Mouse (Mus musculus): ENCODE results near the gene Dctpp1. TPM values are rescaled to one million over a fixed set of nuclear protein-coding genes. Genes with fewer than 3 reads are reported as not detected.
"Not testable (repeated sequence)": the region's sequence is repeated elsewhere in the genome, so short reads cannot be mapped to it uniquely, and the experiment has no call there.

Gene Dctpp1
- polyA plus RNA-seq, 1 experiment from 2014 or later, result 161 TPM

DNA sequence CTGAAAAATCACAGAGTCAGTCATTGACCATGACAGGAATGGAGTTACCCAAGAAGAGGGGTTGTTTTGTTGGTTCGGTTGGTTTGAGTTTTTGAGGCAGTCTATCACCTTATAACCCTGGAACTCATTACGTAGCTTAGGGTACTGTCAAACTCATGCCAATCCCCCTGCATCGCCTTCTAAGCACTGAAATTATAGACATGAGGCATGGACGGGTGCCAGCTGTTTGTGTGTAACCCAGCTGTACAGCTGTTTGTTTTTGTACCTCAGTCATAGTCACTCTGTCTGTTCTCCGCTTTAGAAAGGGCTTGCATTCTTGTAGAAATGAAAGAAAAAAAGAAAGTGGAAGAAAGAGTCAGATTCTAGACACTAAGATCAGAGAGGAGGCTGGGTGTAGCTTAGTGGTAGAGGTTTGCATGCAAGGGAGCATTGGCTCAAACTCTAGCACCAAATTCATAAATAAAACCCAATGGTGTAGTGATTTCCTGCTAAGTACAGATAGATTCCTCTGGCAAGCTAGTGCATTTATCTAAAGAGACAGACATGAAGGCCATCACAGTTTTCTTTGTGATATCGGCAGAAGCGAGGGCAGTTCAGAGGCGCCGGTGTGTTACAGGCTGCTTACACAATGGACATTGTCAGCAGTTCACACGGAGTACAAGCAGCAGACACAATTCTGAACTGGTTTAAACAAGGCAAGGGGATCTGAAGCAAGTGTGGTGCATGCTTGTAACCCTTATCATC lies 1.9 kb upstream of the Dctpp1 start:
- H3K9me3 ChIP-seq, result no peaks in the 10 kb centered on the region
- no peak for ATAC-seq (ENCODE audit: borderline replicate concordance, extremely low read depth, low FRiP score, low TSS enrichment)
- peaks cover 17% of the 10 kb centered on the region for H3K4me1 ChIP-seq
- H3K4me2 ChIP-seq, result no peak overlapping the region
- H3K4me3 ChIP-seq, result no peak overlapping the region
- H3K9ac ChIP-seq, result no peak overlapping the region
- H3K27me3 ChIP-seq, result no peaks in the 10 kb centered on the region
- WGBS, result 64% methylated on average over 10 of the region's 10 CpGs
- H3K36me3 ChIP-seq, result 0 out of 2 replicates have a peak, but pooled peaks cover 2% of the 10 kb centered on the region
- no peak overlapping the region for H3K27ac ChIP-seq

DNA sequence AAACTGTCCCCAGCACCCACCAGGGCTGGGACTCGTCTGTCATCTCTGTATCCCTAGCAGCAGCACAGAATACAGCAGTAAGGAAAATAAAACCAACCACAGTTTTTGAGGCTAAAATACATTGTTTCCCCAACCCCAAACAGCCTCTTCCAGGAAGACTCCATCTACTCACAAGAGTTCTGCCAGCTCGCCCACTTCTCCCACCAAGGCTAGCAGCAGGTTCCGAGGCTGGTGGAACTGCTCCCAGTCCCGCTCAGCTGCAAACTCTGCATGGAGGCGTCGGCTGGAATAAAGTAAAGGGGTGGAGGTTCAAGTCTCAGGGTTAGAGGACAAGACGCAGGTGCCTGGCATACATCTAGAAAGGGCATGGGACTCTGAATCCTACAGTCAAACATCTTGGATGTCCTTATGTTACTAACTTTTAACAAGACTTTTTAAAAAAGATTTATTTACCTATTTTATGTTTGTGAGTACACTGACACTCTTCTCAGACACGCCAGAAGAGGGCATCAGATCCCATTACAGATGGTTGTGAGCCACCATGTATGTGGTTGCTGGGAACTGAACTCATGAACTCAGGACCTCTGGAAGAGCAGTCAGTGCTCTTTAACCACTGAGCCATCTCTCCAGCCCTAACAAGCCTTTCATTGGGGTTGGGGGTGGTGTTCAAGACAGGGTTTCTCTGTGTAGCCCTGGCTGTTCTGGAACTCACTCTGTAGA lies 1.2 kb downstream of the Dctpp1 start:
- H3K27ac ChIP-seq, result no peak overlapping the region
- no peaks in the 10 kb centered on the region for H3K27me3 ChIP-seq
- peak overlapping the region; percentile 39 for H3K9ac ChIP-seq
- WGBS, result 70% methylated on average over 8 of the region's 8 CpGs
- ATAC-seq (ENCODE audit: borderline replicate concordance, extremely low read depth, low FRiP score, low TSS enrichment), result no peak
- H3K4me1 ChIP-seq, result peaks cover 25% of the 10 kb centered on the region
- H3K4me2 ChIP-seq, result peak overlapping the region; percentile 62
- H3K9me3 ChIP-seq, result no peaks in the 10 kb centered on the region
- H3K4me3 ChIP-seq, result peak overlapping the region; percentile 57
- H3K36me3 ChIP-seq, result peaks cover 9% of the 10 kb centered on the region

DNA sequence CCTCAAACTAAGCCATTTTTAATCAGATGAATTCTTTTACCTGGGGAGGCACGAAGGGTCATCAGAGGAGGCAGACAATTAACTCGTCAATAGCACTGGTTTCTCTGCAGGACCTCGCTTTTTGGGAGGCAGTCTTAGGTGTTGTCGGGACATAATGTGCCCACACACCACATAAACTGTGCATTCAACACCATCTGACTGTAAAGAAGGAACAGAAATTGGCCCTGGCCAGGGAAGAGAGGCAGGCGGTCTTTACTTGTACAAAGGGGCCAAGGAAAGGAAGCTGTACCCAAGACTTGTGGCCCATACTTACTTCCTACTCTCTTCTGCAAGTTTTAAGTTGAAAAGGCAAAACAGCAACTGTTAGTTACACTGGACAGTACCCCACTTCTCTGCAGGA lies 4.0 kb downstream of the Dctpp1 start:
- peaks cover 25% of the 10 kb centered on the region for H3K4me1 ChIP-seq
- WGBS, result 82% methylated on average over 5 of the region's 5 CpGs
- H3K27ac ChIP-seq, result no peak overlapping the region
- H3K36me3 ChIP-seq, result peaks cover 16% of the 10 kb centered on the region
- no peaks in the 10 kb centered on the region for H3K27me3 ChIP-seq
- H3K9me3 ChIP-seq, result no peaks in the 10 kb centered on the region
- no peak overlapping the region for H3K4me3 ChIP-seq
- no peak for ATAC-seq (ENCODE audit: borderline replicate concordance, extremely low read depth, low FRiP score, low TSS enrichment)
- no peak overlapping the region for H3K4me2 ChIP-seq
- no peak overlapping the region for H3K9ac ChIP-seq

DNA sequence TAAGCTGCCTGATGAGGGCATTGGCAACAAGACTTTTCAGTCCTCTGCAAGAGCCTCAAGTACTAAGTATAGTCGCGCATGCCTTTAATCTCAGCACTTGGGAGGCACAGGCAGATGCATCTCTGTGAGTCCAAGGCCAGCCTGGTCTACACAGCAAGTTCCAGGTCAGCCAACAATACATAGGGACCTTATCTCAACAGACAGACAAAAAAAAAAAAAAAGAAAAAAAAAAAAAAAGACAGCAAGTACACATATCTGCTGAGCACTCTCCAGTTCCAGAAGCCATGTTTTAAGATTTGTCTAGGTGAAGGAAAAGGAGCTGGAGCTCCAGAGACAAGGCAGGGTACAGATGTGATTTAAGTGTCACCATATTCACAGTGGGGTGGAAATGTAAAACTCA lies 4.5 kb downstream of the Dctpp1 start:
- no peaks in the 10 kb centered on the region for H3K27me3 ChIP-seq
- no peak overlapping the region for H3K4me2 ChIP-seq
- peaks cover 21% of the 10 kb centered on the region for H3K4me1 ChIP-seq
- ATAC-seq (ENCODE audit: borderline replicate concordance, extremely low read depth, low FRiP score, low TSS enrichment), result no peak
- 87% methylated on average over 2 of the region's 2 CpGs for WGBS
- no peaks in the 10 kb centered on the region for H3K9me3 ChIP-seq
- peaks cover 20% of the 10 kb centered on the region for H3K36me3 ChIP-seq
- no peak overlapping the region for H3K9ac ChIP-seq
- H3K4me3 ChIP-seq, result no peak overlapping the region
- no peak overlapping the region for H3K27ac ChIP-seq

DNA sequence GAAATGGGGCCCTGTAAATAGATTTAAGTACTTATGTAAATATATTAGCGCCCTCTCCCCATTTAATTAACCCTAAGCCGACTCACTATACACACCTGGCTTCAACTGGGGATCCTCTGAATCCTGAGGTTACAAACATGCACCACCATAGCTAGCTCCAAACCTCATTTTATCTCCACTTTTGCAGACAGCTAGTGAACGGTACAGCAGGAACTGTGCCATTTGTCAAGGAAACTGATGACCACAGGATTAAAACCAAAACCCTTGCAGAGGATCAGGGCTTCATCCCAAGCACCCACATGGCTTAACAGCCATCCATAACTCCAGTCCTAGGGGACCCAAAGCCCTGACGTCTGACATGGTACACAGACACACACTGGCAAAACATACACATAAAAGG lies 5.5 kb downstream of the Dctpp1 start:
- no peaks in the 10 kb centered on the region for H3K9me3 ChIP-seq
- H3K9ac ChIP-seq, result peak overlapping the region; percentile 71
- peaks cover 20% of the 10 kb centered on the region for H3K4me1 ChIP-seq
- peak overlapping the region; percentile 96 for H3K4me2 ChIP-seq
- H3K27me3 ChIP-seq, result no peaks in the 10 kb centered on the region
- 14% methylated on average over 4 of the region's 4 CpGs for WGBS
- peak overlapping the region; percentile 53 for H3K4me3 ChIP-seq
- peak overlapping the region; percentile 91; the same call in 1 of the 2 replicates for H3K27ac ChIP-seq
- H3K36me3 ChIP-seq, result peaks cover 22% of the 10 kb centered on the region
- no peak for ATAC-seq (ENCODE audit: borderline replicate concordance, extremely low read depth, low FRiP score, low TSS enrichment)

DNA sequence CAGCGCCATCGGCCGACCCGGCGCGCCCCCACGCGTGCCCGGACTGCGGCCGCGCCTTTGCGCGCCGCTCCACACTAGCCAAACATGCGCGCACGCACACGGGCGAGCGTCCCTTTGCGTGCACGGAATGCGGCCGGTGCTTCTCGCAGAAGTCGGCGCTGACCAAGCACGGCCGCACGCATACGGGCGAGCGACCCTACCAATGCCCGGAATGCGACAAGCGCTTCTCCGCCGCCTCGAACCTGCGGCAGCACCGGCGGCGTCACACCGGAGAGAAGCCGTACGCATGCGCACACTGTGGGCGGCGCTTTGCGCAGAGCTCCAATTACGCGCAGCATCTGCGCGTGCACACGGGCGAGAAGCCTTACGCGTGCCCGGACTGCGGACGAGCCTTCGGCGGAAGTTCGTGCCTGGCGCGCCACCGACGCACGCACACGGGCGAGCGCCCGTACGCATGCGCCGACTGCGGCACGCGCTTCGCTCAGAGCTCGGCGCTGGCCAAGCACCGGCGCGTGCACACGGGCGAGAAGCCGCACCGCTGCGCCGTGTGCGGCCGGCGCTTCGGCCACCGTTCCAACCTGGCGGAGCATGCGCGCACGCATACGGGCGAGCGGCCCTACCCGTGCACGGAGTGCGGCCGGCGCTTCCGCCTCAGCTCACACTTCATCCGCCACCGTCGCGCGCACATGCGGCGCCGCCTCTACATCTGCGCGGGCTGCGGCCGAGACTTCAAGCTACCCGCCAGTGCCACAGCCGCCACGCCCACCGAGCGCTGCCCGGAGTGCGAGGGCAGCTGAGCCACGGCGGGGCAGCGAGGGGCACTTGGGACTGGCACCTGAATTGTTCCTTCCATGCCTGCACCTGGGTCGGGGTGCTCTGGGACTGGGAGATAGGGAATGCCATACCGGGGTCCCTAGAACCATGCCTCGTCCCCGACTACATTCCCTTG lies 6.4 kb downstream of the Dctpp1 start:
- Histone ChIP-seq H3K36me3 (peaks cover 28% of the 10 kb centered on the region), H3K4me3 (peak overlapping the region; percentile 53), H3K4me1 (peaks cover 10% of the 10 kb centered on the region), H3K9ac (peak overlapping the region; percentile 71), H3K27me3 (no peaks in the 10 kb centered on the region), H3K4me2 (peak overlapping the region; percentile 96), H3K9me3 (no peaks in the 10 kb centered on the region), H3K27ac (peak overlapping the region; percentile 91)
- WGBS, result under 1% methylated on average over 136 of the region's 136 CpGs
- peak; percentile 93 for ATAC-seq (ENCODE audit: borderline replicate concordance, extremely low read depth, low FRiP score, low TSS enrichment)

DNA sequence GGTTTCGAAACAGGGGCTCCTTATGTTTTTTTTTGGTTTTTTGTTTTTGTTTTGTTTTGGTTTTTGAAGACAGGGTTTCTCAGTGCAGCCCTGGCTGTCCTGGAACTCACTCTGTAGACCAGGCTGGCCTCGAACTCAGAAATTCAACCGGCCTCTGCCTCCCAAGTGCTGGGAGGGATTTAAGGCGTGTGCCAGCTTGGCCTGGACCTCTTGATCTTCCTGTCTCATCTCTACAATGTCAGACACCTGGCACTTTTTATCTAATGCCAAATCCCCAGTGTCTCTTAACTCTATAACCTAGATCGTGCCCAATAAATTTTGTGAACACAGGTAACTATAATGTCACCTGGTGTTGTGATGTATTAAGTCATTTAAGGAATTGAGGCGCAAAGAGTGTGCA lies 7.2 kb downstream of the Dctpp1 start:
- peak overlapping the region; percentile 91 for H3K27ac ChIP-seq
- H3K4me2 ChIP-seq, result peak overlapping the region; percentile 96
- peak overlapping the region; percentile 50 for H3K9ac ChIP-seq
- H3K4me3 ChIP-seq, result peak overlapping the region; percentile 53
- H3K9me3 ChIP-seq, result no peaks in the 10 kb centered on the region
- ATAC-seq (ENCODE audit: borderline replicate concordance, extremely low read depth, low FRiP score, low TSS enrichment), result no peak
- H3K27me3 ChIP-seq, result no peaks in the 10 kb centered on the region
- peaks cover 9% of the 10 kb centered on the region for H3K4me1 ChIP-seq
- H3K36me3 ChIP-seq, result peaks cover 33% of the 10 kb centered on the region
- whole genome bisulfite sequencing, result 74% methylated on average over 6 of the region's 6 CpGs

DNA sequence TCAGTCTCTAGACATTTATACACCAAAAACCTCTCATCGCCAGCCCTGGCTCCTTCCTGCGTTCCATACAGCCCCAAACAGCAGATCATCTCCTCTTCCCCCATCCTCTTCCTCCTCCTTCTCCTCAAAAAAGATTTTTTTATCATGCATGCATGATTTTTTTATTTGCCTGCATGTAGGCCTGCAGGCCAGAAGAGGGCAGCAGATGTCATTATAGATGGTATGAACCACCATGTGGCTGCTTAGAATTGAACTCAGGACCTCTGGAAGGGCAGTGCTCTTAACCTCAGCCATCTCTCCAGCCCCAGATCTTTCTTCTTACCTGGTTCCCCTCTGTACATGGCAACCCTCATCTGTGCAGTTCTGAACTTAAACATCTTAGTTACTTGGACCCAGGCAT lies 8.1 kb downstream of the Dctpp1 start:
- H3K4me1 ChIP-seq, result peaks cover 9% of the 10 kb centered on the region
- H3K4me3 ChIP-seq, result no peak overlapping the region
- no peak overlapping the region for H3K27ac ChIP-seq
- no peak for ATAC-seq (ENCODE audit: borderline replicate concordance, extremely low read depth, low FRiP score, low TSS enrichment)
- no peaks in the 10 kb centered on the region for H3K9me3 ChIP-seq
- no peaks in the 10 kb centered on the region for H3K27me3 ChIP-seq
- no peak overlapping the region for H3K9ac ChIP-seq
- H3K4me2 ChIP-seq, result no peak overlapping the region
- peaks cover 35% of the 10 kb centered on the region for H3K36me3 ChIP-seq
- 79% methylated on average over 2 of the region's 2 CpGs for WGBS

DNA sequence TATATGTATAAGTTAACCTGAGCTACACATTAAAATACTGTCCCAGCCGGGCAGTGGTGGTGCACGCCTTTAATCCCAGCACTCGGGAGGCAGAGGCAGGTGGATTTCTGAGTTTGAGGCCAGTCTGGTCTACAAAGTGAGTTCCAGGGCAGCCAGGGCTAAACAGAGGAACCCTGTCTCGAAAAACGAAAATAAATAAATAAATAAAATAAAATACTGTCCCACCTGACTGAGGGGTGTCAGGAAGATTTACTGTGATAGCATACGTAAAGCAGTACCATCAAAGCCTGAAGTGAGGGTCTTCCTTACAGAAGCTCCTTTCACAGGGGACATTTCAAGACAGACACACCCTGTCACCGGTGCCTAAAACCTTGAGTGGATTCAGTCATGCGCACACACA lies 10.0 kb downstream of the Dctpp1 start:
- H3K4me2 ChIP-seq; H3K27me3 ChIP-seq; H3K9me3 ChIP-seq; H3K9ac ChIP-seq; H3K4me3 ChIP-seq; ATAC-seq (ENCODE audit: borderline replicate concordance, extremely low read depth, low FRiP score, low TSS enrichment); H3K27ac ChIP-seq: not testable (repeated sequence)
- Histone ChIP-seq H3K36me3 (peaks cover 28% of the 10 kb centered on the region), H3K4me1 (peaks cover 21% of the 10 kb centered on the region)
- 90% methylated on average over 8 of the region's 8 CpGs for WGBS

DNA sequence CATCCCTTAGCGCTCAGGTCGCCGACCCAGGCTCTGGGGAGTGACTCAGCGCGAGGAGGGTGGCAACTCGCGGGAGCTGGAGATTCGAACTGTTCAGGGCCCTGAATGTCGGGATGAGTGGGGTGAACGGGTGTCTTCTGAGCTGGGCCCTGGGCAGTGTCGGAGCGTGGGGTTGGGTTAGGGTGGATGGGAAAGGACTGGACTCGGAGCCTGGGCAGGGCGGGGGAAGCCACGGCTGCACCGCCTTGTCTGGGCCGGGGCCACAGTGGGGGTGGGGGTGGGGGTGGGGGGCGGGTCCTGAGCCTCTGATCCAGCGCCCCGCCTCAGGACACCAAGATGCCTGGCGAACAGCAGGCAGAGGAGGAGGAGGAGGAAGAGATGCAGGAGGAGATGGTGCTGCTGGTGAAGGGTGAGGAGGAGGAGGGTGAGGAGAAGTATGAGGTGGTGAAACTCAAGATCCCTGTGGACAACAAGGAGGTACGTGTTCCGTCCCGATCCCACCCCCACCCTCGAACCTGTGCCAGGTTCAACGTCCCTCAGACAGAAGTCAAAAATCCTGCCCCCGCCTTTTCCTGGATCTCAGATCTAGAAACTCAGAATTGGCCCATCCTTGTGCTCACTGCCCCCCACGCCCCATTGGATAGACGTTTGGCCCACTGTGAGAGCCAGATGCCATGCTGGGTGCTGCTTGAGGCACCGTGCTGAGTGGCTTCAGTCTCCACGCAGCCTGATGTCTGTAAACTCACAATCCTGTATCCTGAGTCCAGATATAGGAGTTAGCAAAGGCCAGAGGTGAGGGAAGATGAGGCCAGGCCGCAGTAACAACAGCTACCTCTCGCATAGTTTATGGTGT lies 15.6 kb downstream of the Dctpp1 start:
- no peaks in the 10 kb centered on the region for H3K9me3 ChIP-seq
- H3K4me1 ChIP-seq, result peaks cover 26% of the 10 kb centered on the region
- 9% methylated on average over 27 of the region's 33 CpGs for WGBS
- H3K27me3 ChIP-seq, result no peaks in the 10 kb centered on the region
- H3K36me3 ChIP-seq, result peaks cover 14% of the 10 kb centered on the region
- peak overlapping the region; percentile 92 for H3K4me3 ChIP-seq
- H3K27ac ChIP-seq, result peak overlapping the region; percentile 94
- ATAC-seq (ENCODE audit: borderline replicate concordance, extremely low read depth, low FRiP score, low TSS enrichment), result peak; percentile 85
- H3K9ac ChIP-seq, result peak overlapping the region; percentile 95
- H3K4me2 ChIP-seq, result peak overlapping the region; percentile 83

All from lung, embryonic 15.5 days (tissue).